Mouse (Mus musculus): ENCODE results near the gene Rasgef1b. TPM values are rescaled to one million over a fixed set of nuclear protein-coding genes. Genes with fewer than 3 reads are reported as not detected.
A peak's percentile ranks its signal among the peaks of the same experiment; 100 is the strongest.

The Rasgef1b gene
- polyA plus RNA-seq, 1 experiment from 2014 or later = 31.1 TPM

GRCm38 (mm10) chr5:99488479-99489158 is 240.2 kb downstream of the Rasgef1b start:
- 80% methylated on average over 6 of the region's 6 CpGs for WGBS

GRCm38 (mm10) chr5:99487009-99487858 is 241.6 kb downstream of the Rasgef1b start:
- Histone ChIP-seq H3K27me3 (ENCODE audit: control insufficient read depth, insufficient read depth, low read length) (no peaks in the 10 kb centered on the region), H3K9me3 (replicated peaks; ENCODE audit: control insufficient read depth, low read length) (no peaks in the 10 kb centered on the region), H3K4me3 (ENCODE audit: low read length) (no peak overlapping the region), H3K36me3 (ENCODE audit: control insufficient read depth, insufficient read depth) (no peaks in the 10 kb centered on the region), H3K9ac (ENCODE audit: low read length) (no peak overlapping the region), H3K4me2 (ENCODE audit: low read depth, low read length) (no peak overlapping the region), H3K27ac (ENCODE audit: low read length) (no peak overlapping the region), H3K4me1 (ENCODE audit: control insufficient read depth, insufficient read depth, low read length) (no peaks in the 10 kb centered on the region; the same call in 1 of the 2 replicates)
- no peak for ATAC-seq (replicated peaks; ENCODE audit: extremely low read depth, insufficient read depth, low FRiP score)
- 68% methylated on average over 5 of the region's 5 CpGs for WGBS

More at GRCm38 (mm10) chr5:99488479-99489158, 240.2 kb downstream of the Rasgef1b start:
- H3K4me3 ChIP-seq (ENCODE audit: low read length) = no peak overlapping the region
- ATAC-seq (replicated peaks; ENCODE audit: extremely low read depth, insufficient read depth, low FRiP score) = no peak
- no peaks in the 10 kb centered on the region for H3K9me3 ChIP-seq (replicated peaks; ENCODE audit: control insufficient read depth, low read length)
- no peak overlapping the region for H3K4me2 ChIP-seq (ENCODE audit: low read depth, low read length)
- no peaks in the 10 kb centered on the region for H3K36me3 ChIP-seq (ENCODE audit: control insufficient read depth, insufficient read depth)
- no peaks in the 10 kb centered on the region for H3K4me1 ChIP-seq (ENCODE audit: control insufficient read depth, insufficient read depth, low read length)
- H3K27me3 ChIP-seq (ENCODE audit: control insufficient read depth, insufficient read depth, low read length) = no peaks in the 10 kb centered on the region
- H3K27ac ChIP-seq (ENCODE audit: low read length) = no peak overlapping the region
- H3K9ac ChIP-seq (ENCODE audit: low read length) = no peak overlapping the region

- WGBS = 76% methylated on average over 5 of the region's 5 CpGs
- H3K4me3 ChIP-seq (ENCODE audit: low read length) = no peak overlapping the region
- no peaks in the 10 kb centered on the region for H3K9me3 ChIP-seq (replicated peaks; ENCODE audit: control insufficient read depth, low read length)
- no peak overlapping the region for H3K27ac ChIP-seq (ENCODE audit: low read length)
- H3K9ac ChIP-seq (ENCODE audit: low read length) = no peak overlapping the region
- H3K27me3 ChIP-seq (ENCODE audit: control insufficient read depth, insufficient read depth, low read length) = no peaks in the 10 kb centered on the region
- H3K4me2 ChIP-seq (ENCODE audit: low read depth, low read length) = no peak overlapping the region
- no peaks in the 10 kb centered on the region for H3K36me3 ChIP-seq (ENCODE audit: control insufficient read depth, insufficient read depth)
- no peak for ATAC-seq (replicated peaks; ENCODE audit: extremely low read depth, insufficient read depth, low FRiP score)
- peaks cover 19% of the 10 kb centered on the region for H3K4me1 ChIP-seq (ENCODE audit: control insufficient read depth, insufficient read depth, low read length)
Observed at GRCm38 (mm10) chr5:99483162-99483561, 245.7 kb downstream of the Rasgef1b start.

GRCm38 (mm10) chr5:99482524-99482923 is 246.3 kb downstream of the Rasgef1b start:
- Histone ChIP-seq H3K27me3 (ENCODE audit: control insufficient read depth, insufficient read depth, low read length) (no peaks in the 10 kb centered on the region), H3K4me2 (ENCODE audit: low read depth, low read length) (no peak overlapping the region), H3K4me3 (ENCODE audit: low read length) (no peak overlapping the region), H3K36me3 (ENCODE audit: control insufficient read depth, insufficient read depth) (no peaks in the 10 kb centered on the region), H3K27ac (ENCODE audit: low read length) (no peak overlapping the region), H3K4me1 (ENCODE audit: control insufficient read depth, insufficient read depth, low read length) (peaks cover 19% of the 10 kb centered on the region), H3K9ac (ENCODE audit: low read length) (no peak overlapping the region), H3K9me3 (replicated peaks; ENCODE audit: control insufficient read depth, low read length) (no peaks in the 10 kb centered on the region)
- 69% methylated on average over 6 of the region's 6 CpGs for WGBS
- ATAC-seq (replicated peaks; ENCODE audit: extremely low read depth, insufficient read depth, low FRiP score) = no peak

GRCm38 (mm10) chr5:99482016-99482415 is 246.8 kb downstream of the Rasgef1b start:
- Histone ChIP-seq H3K36me3 (ENCODE audit: control insufficient read depth, insufficient read depth) (no peaks in the 10 kb centered on the region), H3K4me3 (ENCODE audit: low read length) (no peak overlapping the region), H3K27me3 (ENCODE audit: control insufficient read depth, insufficient read depth, low read length) (no peaks in the 10 kb centered on the region), H3K27ac (ENCODE audit: low read length) (no peak overlapping the region), H3K4me1 (ENCODE audit: control insufficient read depth, insufficient read depth, low read length) (peaks cover 20% of the 10 kb centered on the region), H3K9ac (ENCODE audit: low read length) (no peak overlapping the region), H3K9me3 (replicated peaks; ENCODE audit: control insufficient read depth, low read length) (no peaks in the 10 kb centered on the region), H3K4me2 (ENCODE audit: low read depth, low read length) (no peak overlapping the region)
- 76% methylated on average over 7 of the region's 7 CpGs for WGBS
- ATAC-seq (replicated peaks; ENCODE audit: extremely low read depth, insufficient read depth, low FRiP score) = no peak

DNA sequence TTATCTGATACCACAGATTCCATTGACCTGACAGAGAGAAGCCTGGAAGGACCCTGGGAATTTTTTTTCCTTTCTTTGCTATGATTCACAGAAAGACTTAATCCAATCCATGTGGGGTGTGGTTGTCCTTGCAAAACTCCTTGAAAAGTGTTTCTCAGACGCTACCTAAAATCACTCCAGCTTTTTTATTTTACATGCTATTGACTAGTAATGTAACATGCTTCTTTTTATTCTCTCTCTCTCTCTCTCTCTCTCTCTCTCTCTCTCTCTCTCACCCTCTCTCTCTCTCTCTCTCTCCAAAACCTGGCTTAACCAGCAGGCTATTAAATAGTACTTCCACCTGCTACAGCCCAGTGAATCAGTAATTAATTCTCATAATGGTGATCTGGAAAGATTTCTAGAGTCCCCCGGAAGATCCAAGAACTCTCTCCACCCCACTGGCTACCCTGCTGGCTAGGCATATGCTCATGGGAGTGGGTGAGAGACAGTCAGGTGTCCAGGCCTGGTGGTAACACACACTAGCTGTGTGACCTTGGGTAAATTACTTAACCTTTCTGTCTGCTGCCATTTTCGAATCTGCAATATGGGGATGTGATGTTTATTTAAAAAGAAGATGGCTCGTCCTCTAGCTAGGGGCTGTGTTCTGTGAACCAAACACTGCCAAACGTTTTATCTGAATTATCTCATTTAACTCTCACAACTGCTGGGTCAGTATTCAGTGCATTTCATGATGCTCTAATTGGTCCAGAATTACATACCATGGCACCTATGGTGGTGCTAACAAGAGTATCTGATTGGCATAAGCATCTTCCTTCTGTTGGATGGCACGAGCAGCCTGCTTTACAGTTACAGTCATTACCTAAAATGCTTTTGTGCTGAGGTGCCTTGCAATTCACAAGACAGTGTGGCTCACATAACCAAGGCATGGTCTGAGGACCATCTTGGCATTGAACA is 248.5 kb downstream of the Rasgef1b start:
- peaks cover 24% of the 10 kb centered on the region for H3K4me1 ChIP-seq (ENCODE audit: control insufficient read depth, insufficient read depth, low read length)
- peak overlapping the region; percentile 66 for H3K9ac ChIP-seq (ENCODE audit: low read length)
- no peak for ATAC-seq (replicated peaks; ENCODE audit: extremely low read depth, insufficient read depth, low FRiP score)
- 75% methylated on average over 6 of the region's 6 CpGs for WGBS
- no peaks in the 10 kb centered on the region for H3K27me3 ChIP-seq (ENCODE audit: control insufficient read depth, insufficient read depth, low read length)
- H3K9me3 ChIP-seq (replicated peaks; ENCODE audit: control insufficient read depth, low read length) = no peaks in the 10 kb centered on the region
- H3K27ac ChIP-seq (ENCODE audit: low read length) = peak overlapping the region; percentile 68
- H3K36me3 ChIP-seq (ENCODE audit: control insufficient read depth, insufficient read depth) = no peaks in the 10 kb centered on the region
- no peak overlapping the region; the same call in 1 of the 2 replicates for H3K4me3 ChIP-seq (ENCODE audit: low read length)
- peak overlapping the region; percentile 59; the same call in 1 of the 2 replicates for H3K4me2 ChIP-seq (ENCODE audit: low read depth, low read length)

- peak overlapping the region; percentile 66 for H3K9ac ChIP-seq (ENCODE audit: low read length)
- peaks cover 24% of the 10 kb centered on the region for H3K4me1 ChIP-seq (ENCODE audit: control insufficient read depth, insufficient read depth, low read length)
- H3K36me3 ChIP-seq (ENCODE audit: control insufficient read depth, insufficient read depth) = no peaks in the 10 kb centered on the region
- peak; percentile 63 for ATAC-seq (replicated peaks; ENCODE audit: extremely low read depth, insufficient read depth, low FRiP score)
- peak overlapping the region; percentile 21 for H3K4me3 ChIP-seq (ENCODE audit: low read length)
- peak overlapping the region; percentile 68 for H3K27ac ChIP-seq (ENCODE audit: low read length)
- WGBS = 5% methylated on average over 20 of the region's 20 CpGs
- peak overlapping the region; percentile 59 for H3K4me2 ChIP-seq (ENCODE audit: low read depth, low read length)
- no peaks in the 10 kb centered on the region for H3K9me3 ChIP-seq (replicated peaks; ENCODE audit: control insufficient read depth, low read length)
- H3K27me3 ChIP-seq (ENCODE audit: control insufficient read depth, insufficient read depth, low read length) = no peaks in the 10 kb centered on the region
Observed at GRCm38 (mm10) chr5:99479263-99480077, 249.4 kb downstream of the Rasgef1b start.

DNA sequence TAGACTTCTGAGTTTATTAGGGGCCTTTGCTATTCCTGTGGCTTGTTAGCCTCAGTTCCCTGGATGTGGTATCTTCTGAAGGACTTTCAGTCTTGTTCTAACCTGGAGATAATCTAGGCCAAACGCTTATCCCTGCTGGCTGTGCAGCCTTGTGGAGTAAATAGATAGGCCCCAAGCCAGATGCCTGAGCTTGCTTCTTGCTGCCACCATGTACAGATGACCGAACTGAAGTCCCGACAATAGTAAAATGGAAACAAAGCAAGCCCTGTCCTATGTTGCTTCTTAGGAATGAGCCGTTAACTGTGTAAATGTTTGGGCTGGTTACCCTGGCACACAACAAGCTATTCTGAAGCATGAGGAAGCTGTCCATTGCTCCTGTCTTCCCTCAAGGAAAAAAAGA is 250.1 kb downstream of the Rasgef1b start:
- peaks cover 24% of the 10 kb centered on the region for H3K4me1 ChIP-seq (ENCODE audit: control insufficient read depth, insufficient read depth, low read length)
- H3K27ac ChIP-seq (ENCODE audit: low read length) = peak overlapping the region; percentile 68
- no peak overlapping the region for H3K4me3 ChIP-seq (ENCODE audit: low read length)
- no peaks in the 10 kb centered on the region for H3K9me3 ChIP-seq (replicated peaks; ENCODE audit: control insufficient read depth, low read length)
- H3K4me2 ChIP-seq (ENCODE audit: low read depth, low read length) = no peak overlapping the region
- ATAC-seq (replicated peaks; ENCODE audit: extremely low read depth, insufficient read depth, low FRiP score) = no peak; the same call in 1 of the 2 replicates
- no peaks in the 10 kb centered on the region for H3K36me3 ChIP-seq (ENCODE audit: control insufficient read depth, insufficient read depth)
- WGBS = 17% methylated on average over 4 of the region's 4 CpGs
- no peaks in the 10 kb centered on the region for H3K27me3 ChIP-seq (ENCODE audit: control insufficient read depth, insufficient read depth, low read length)
- no peak overlapping the region; the same call in 1 of the 2 replicates for H3K9ac ChIP-seq (ENCODE audit: low read length)

Measured in heart, embryonic 16.5 days (tissue).